Mouse (Mus musculus) brain, embryonic 14.5 days (tissue): ENCODE data around the gene B4galt3.

Source experiments
- CTCF ChIP-seq: fragments of 200-500 bp; IDR thresholded peaks from 2 replicates; pipeline ENCODE4 v1.5.1; 2012; ENCODE audit warnings: inconsistent platforms, mild to moderate bottlenecking, moderate library complexity, borderline replicate concordance; ENCODE audit not compliant: insufficient read depth, insufficient read length; ENCODE audit errors: extremely low read depth
- POLR2A ChIP-seq: fragments of 200-500 bp; IDR thresholded peaks from 2 replicates; pipeline ENCODE4 v1.6.1; 2012; ENCODE audit warnings: mild to moderate bottlenecking, inconsistent platforms, borderline replicate concordance; ENCODE audit not compliant: poor library complexity, insufficient read depth, insufficient read length, severe bottlenecking; ENCODE audit errors: extremely low read depth

- peak; percentile 87; the same call in 1 of the 2 replicates for TF ChIP-seq POLR2A
- TF ChIP-seq CTCF = no peak
Measured at GRCm38 (mm10) chr1:171269848-171270572, at the start of gene B4galt3.
